Mouse (Mus musculus): ENCODE data around the gene Il18rap.

Gene Il18rap

GRCm38 (mm10) chr1:40514851-40515585 lies at the start of gene Il18rap:
Gene Il18rap (plus strand): TSS chr1:40515362.
- DNase-seq (ENCODE audit: low spot score in 2 of 2) = no peak

DNA sequence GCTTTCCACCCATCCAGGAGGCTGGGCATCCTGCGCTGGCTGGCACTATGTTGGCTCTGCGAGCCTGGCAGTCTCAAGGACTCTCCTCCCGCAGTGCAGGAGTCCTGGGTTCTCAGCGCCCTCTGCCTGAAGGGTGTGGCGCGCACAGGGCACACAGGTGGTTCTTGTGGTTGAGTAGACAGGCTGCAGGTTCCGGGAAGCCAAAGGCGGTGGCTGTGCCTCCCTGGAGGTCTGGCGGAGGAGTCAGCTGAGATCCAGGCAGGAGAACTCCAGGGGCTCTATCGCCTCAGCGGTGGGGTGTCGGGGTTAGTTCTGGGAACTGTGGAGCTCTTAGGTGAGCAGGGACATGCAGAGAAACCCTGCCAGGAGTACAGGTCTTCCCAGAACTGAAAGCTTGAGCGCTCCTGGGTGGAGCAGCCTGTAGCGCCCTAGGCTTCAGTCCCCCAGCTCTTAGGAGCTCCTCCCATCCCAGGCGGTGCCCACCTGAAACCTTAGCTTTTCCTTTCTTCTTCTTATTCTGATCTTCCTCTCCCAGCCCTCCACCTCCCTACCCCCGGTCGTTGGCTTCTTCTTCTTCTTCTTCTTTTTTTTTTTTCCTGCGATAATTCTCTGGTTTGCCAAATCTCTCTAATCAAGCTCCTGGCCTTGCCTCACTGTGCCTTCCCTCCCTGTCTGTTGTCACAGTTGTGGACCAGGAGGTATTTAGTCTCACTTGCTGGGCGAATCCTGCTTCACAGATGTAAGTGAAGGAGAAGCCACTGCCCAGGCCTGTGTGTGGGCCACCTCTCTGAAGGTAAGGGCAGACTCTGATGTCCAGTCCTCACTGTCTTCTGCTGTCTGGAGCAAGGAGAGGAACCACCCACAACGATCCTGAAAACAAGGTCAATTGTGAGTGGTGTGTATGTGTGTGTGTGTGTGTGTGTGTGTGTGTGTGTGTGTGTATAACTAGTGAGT lies 49.4 kb upstream of the Il18rap start, which contains the start of gene Il18r1:
TSS of gene Il18r1 (plus strand) at position 76 of the 954 bp plus-strand sequence.
- no peak for DNase-seq (ENCODE audit: low spot score in 2 of 2)

- DNase-seq (ENCODE audit: low spot score in 2 of 2) = no peak
These were observed 47.9 kb upstream of the Il18rap start for GRCm38 (mm10) chr1:40467306-40467705.

- no peak for DNase-seq (ENCODE audit: low spot score in 2 of 2)
These were observed 46.4 kb upstream of the Il18rap start for GRCm38 (mm10) chr1:40468805-40469204.

DNA sequence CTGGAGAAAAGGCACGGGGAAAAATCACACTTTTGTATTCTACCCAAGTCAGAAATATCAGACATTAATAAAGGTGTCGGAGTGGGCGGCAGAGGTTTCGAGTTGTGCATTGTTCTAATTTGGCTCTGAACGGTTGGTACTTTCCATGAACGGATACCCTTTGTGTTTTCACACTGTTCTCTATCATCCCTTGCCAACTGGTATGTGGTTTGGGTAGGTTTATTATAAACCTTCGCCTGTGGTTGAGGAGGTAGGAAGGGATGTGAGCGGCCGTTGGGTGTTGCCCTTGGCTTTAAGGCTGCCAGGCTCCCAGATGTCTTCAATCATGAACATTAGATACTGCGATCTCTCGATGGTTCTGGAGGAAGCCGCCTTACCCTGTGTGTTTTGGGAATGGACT lies 45.3 kb upstream of the Il18rap start:
- DNase-seq (ENCODE audit: low spot score in 2 of 2) = no peak

GRCm38 (mm10) chr1:40472401-40472800 lies 42.8 kb upstream of the Il18rap start:
- no peak for DNase-seq (ENCODE audit: low spot score in 2 of 2)

DNA sequence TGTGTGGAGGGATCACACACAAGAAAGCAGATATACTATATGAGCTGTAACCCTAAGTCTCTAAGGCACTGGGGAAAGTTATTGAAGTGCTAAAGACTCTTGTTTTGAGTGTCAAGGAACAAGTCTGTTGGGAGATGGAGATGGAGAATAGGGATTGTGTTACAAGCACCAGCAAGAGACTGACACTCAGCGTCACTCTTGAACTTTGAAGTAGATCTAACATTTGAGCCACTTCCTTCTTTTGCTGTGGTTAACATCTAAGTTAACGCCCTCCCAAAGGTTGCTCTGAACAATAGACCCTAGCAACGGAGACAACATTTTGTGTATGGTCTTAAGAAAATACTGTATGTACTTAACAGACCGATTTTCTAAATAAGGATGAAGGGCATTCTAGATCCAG lies 41.5 kb upstream of the Il18rap start:
- no peak for DNase-seq (ENCODE audit: low spot score in 2 of 2)

GRCm38 (mm10) chr1:40474336-40474735 lies 40.8 kb upstream of the Il18rap start:
- DNase-seq (ENCODE audit: low spot score in 2 of 2) = no peak

DNA sequence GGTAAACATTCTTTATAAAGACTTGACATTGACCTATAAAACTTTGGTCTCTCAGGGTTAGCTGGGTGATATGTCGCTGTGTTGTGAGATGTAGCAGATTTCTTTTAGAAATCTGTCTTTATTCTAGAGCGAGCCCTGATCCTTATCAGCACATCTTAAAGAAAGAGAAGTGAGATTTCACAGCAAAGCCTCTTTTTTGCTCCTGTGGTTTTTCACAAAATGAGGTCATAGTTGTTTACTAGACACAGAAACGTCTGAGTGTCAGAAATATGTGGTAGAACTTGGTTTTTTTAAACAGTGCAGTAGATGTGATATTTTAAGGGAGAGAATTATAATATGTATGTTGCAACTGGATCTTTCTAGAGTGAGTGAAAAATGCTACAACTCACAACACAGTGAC lies 39.5 kb upstream of the Il18rap start:
- DNase-seq (ENCODE audit: low spot score in 2 of 2) = no peak

- DNase-seq (ENCODE audit: low spot score in 2 of 2) = no peak
These were observed 38.4 kb upstream of the Il18rap start for GRCm38 (mm10) chr1:40476756-40477155.

DNA sequence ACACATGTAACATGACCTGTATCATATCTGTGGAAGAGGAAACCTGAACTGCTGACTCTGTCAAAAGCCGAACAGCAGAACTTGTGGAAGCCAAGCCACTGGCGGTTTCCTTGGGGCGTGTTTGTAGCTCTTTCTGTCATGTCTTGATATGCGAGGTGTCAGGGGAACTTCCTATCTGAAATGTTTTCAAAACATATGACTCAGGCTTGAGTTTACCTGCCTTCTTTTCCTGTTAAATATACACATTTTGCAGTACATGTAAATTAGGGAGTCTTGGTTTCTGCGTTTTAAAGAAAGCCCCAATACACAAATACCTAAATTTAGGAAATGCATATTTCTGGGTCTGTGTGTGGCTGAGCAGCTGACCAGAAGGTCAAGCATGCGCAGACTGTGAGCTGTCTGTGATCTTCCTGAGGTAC lies 35.6 kb upstream of the Il18rap start:
- DNase-seq (ENCODE audit: low spot score in 2 of 2) = no peak

- DNase-seq (ENCODE audit: low spot score in 2 of 2) = no peak
These were observed 20.6 kb upstream of the Il18rap start for GRCm38 (mm10) chr1:40494594-40494993.

GRCm38 (mm10) chr1:40499708-40500107 lies 15.5 kb upstream of the Il18rap start:
- no peak for DNase-seq (ENCODE audit: low spot score in 2 of 2)

GRCm38 (mm10) chr1:40501126-40501525 lies 14.0 kb upstream of the Il18rap start:
- no peak for DNase-seq (ENCODE audit: low spot score in 2 of 2)

DNA sequence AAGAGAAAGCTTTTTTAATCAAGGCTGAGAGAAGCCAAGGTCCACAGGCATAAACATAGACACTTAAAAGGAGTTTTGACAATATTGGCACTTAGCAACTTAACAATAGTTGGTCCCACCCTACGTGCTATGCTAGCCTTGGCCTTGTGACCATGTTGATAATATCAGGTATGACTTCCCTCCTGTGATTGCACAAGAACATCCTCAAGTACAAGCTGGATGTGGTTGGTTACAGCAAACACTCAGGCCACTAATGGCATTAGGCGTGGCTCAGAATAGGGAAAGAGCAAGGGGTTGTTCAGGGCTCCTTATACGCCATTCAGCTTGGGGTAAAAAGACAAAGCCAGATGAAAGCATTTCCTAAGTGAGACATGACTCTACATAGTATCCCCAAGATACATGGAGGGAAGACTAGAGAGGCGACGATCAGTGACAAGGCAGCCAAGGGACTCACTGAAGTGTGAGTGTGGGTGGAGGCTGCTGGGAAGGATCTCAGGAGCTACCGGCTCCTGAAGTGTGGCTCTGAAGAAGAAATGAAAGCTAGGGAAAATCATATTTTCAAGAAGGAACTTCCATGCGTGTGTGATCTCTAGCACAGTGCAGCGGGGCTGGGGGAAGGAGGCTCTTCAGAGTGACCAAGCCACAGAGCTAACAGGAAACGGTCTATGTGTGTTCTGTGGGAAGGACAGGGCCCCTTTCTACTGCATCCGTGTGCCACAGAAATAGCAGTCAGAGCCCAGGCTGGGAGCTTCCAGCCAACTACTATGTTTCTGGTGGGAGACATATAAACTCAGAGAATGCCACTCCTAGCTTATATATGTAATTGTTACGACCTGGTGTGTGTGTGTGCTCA lies 13.4 kb upstream of the Il18rap start:
- no peak for DNase-seq (ENCODE audit: low spot score in 2 of 2)

DNA sequence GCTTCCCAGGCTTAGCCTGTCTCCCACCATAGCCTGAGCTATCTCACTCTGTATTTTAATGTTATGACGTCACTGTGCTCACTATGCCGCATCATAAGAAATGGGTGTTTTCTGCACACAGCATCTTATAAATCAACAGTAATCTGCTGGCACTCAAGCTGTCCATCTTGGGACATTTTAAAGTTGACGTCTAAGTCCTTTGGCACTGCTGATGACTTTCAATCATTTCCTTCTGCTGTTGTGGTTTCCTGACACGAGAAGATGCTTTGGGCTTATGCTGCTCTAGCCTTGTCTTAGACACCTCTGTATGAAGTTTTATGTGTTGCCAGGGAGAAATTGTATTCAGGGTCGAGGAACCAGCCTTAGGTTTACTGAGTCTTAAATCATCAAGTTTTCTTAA lies 10.6 kb upstream of the Il18rap start:
- no peak for DNase-seq (ENCODE audit: low spot score in 2 of 2)

- no peak for DNase-seq (ENCODE audit: low spot score in 2 of 2)
These were observed 1.2 kb downstream of the Il18rap start for GRCm38 (mm10) chr1:40516364-40516763.

- DNase-seq (ENCODE audit: low spot score in 2 of 2) = no peak
These were observed 7.8 kb downstream of the Il18rap start for GRCm38 (mm10) chr1:40522918-40523317.

GRCm38 (mm10) chr1:40523971-40524722 lies 9.0 kb downstream of the Il18rap start:
- no peak for DNase-seq (ENCODE audit: low spot score in 2 of 2)

DNA sequence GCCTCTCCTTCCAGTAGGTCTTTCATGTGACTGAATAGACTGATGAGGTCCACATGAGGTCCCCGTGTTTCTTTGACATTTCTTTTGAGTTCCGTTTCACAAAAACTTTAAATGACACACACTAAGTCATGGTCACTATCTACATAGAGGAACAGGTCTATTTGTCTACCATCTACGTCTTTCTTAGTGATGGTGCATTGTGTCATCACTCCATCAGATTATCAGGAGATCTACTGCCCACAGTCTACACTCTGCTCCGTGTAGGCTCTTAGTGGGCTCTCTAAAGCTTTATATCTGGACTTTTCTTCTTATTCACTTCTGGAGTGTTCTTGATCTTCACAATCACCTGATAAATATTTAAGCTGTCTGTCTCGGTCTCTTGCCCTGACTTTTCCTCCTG lies 14.1 kb downstream of the Il18rap start:
- DNase-seq (ENCODE audit: low spot score in 2 of 2) = no peak

GRCm38 (mm10) chr1:40537577-40537976 lies 22.4 kb downstream of the Il18rap start:
- no peak for DNase-seq (ENCODE audit: low spot score in 2 of 2)

All from frontal cortex, postnatal 14 days (tissue).